ENCODE assay signal across 8 mouse cellular contexts in the genomic region with DNA sequence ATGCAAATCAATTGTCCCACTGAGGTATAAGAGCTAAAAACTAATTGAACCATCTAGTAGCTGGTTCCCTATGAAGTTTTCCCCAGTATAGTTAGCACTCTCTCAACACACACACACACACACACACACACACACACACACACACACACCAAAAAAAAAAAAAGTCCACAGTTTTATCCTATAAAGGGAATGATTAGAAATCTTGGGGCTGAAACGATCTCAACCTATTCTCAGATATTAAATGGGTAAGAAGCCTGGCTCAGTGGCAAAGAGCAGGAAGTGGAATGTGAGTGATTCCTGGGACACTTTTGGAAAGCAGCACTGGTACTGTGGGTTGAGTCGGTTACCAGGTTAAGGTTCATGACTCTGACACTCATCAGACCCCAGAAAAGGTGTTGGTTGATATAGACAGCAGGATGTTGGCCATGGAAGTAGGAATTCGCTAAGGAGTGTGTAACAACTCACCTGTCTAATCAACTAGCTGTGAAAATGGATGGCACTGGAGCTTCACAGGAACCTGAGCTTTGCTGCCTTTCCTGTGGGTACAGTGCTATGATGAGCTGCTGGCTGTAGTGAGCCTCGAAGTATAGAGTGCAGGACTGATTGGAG.
DNase-seq lines count a peak whose midpoint lies in the region; ATAC-seq lines count a peak whose summit lies in the region.

No protein-coding gene starts in this region.

- no peak overlapping the region for H3K4me3 ChIP-seq in forebrain, embryonic 15.5 days

- no peak overlapping the region for H3K4me2 ChIP-seq in forebrain, embryonic 15.5 days (replicated peaks)

- H3K27me3 ChIP-seq in forebrain, embryonic 15.5 days: no peaks in the 10 kb centered on the region

- 67% methylated on average over 4 of the region's 4 CpGs for WGBS in forebrain, embryonic 15.5 days

- H3K4me1 ChIP-seq in forebrain, embryonic 15.5 days: no peaks in the 10 kb centered on the region

- no peak overlapping the region for H3K9ac ChIP-seq in forebrain, embryonic 15.5 days (replicated peaks)

- ATAC-seq in forebrain, embryonic 15.5 days (replicated peaks): peak; percentile 64; the same call in 1 of the 2 replicates

- no peaks in the 10 kb centered on the region for H3K36me3 ChIP-seq in forebrain, embryonic 15.5 days

- DNase-seq in urinary bladder, adult 18-20 months (ENCODE audit: low spot score in 2 of 2): peak; percentile 2 to 9
- no peak for DNase-seq in urinary bladder, adult 2 months (ENCODE audit: low spot score)
- peak; percentile 16 for DNase-seq in cerebellum, adult 11 months
- DNase-seq in hindlimb bud, embryonic 11.5 days (ENCODE audit: extremely low spot score, low read depth, low spot score): peak; percentile 100
- DNase-seq in liver: peak; percentile 91
- peak; percentile 100 for DNase-seq in naive thymus-derived CD4-positive, alpha-beta T cell, adult 2 months (ENCODE audit: low read depth)
- DNase-seq in thymus, postnatal 14 days: peak; percentile 59

- peaks cover 33% of the 10 kb centered on the region for H3K9me3 ChIP-seq in forebrain, embryonic 15.5 days

- no peak overlapping the region for H3K27ac ChIP-seq in forebrain, embryonic 15.5 days (replicated peaks)
